Mouse (Mus musculus) liver, postnatal 0 days (tissue): Measurements from ENCODE around the gene Tac2. TPM values are rescaled to one million over a fixed set of nuclear protein-coding genes. Genes with fewer than 3 reads are reported as not detected.

Experiments used
- ATAC-seq: fragments of 200-750 bp; cut with Nextera tagmentation; 2 replicates; pipeline ENCODE4 v1.8.0; 2017; ENCODE audit warnings: mild to moderate bottlenecking, moderate library complexity
- DNase-seq: peaks from one replicate; pipeline ENCODE4 v3.0.0-alpha.2; 2016
- H3K27ac ChIP-seq: fragments of 300-500 bp; sonication (generic); 2 replicates; pipeline ENCODE4 v1.5.1; 2014; ENCODE audit warnings: antibody characterized with exemption, moderate library complexity, mild to moderate bottlenecking, low read depth
- H3K27me3 ChIP-seq: fragments of 300-500 bp; sonication (generic); 2 replicates; pipeline ENCODE4 v1.6.1; 2014; ENCODE audit warnings: low read length, control low read depth, mixed read lengths; ENCODE audit not compliant: insufficient read depth
- H3K36me3 ChIP-seq: fragments of 300-500 bp; sonication (generic); replicated peaks from 2 replicates; pipeline ENCODE4 v1.6.1; 2014; ENCODE audit warnings: mild to moderate bottlenecking, control low read depth, low read length, moderate library complexity, mixed read lengths; ENCODE audit not compliant: insufficient read depth
- H3K4me1 ChIP-seq: fragments of 300-500 bp; sonication (generic); 2 replicates; pipeline ENCODE4 v1.6.1; 2014; ENCODE audit warnings: antibody characterized with exemption, mild to moderate bottlenecking, control low read depth; ENCODE audit not compliant: insufficient read depth
- H3K4me2 ChIP-seq: fragments of 300-500 bp; sonication (generic); 2 replicates; pipeline ENCODE4 v1.6.1; 2014; ENCODE audit warnings: low read depth, mild to moderate bottlenecking, low read length, moderate library complexity, mixed read lengths
- H3K4me3 ChIP-seq: fragments of 300-500 bp; sonication (generic); 2 replicates; pipeline ENCODE4 v1.5.1; 2014; ENCODE audit warnings: low read depth, low read length
- H3K9ac ChIP-seq: fragments of 300-500 bp; sonication (generic); replicated peaks from 2 replicates; pipeline ENCODE4 v1.6.1; 2014; ENCODE audit warnings: mild to moderate bottlenecking, moderate library complexity
- H3K9me3 ChIP-seq: fragments of 300-500 bp; sonication (generic); 2 replicates; pipeline ENCODE4 v1.6.1; 2016; ENCODE audit warnings: mild to moderate bottlenecking, control low read depth, low read length, mixed read lengths
- CTCF ChIP-seq: sonication (generic); IDR thresholded peaks from 2 replicates; pipeline ENCODE4 v1.5.1; 2016; ENCODE audit warnings: antibody characterized with exemption, low read depth
- EP300 ChIP-seq: IDR thresholded peaks from 2 replicates; pipeline ENCODE4 v1.6.1; 2016; ENCODE audit warnings: antibody characterized with exemption, low read depth, mild to moderate bottlenecking
- WGBS: fragments of 180-500 bp; shearing (Covaris S2); extraction: QIAGEN DNeasy Blood & Tissue Kit; methylation state at CpG from one replicate; pipeline ENCODE4 v1.1.7; 2014; ENCODE audit not compliant: insufficient replicate concordance; 5-methylcytosine and 5-hydroxymethylcytosine counted together
- polyA plus RNA-seq: library from polyadenylated mRNA; unstranded; fragments of >200 nt; fragmentation: Nextera tagmentation; extraction: Ambion mirVana; gene quantifications from 2 replicates; pipeline ENCODE4 v1.2.1, GENCODE M21; 2015

Tac2 gene
- polyA plus RNA-seq, 1 experiment from 2014 or later = 2.3 TPM

GRCm38 (mm10) chr10:127731397-127731796, 7.1 kb downstream of the Tac2 start:
- Histone ChIP-seq H3K4me3 (no peak overlapping the region), H3K9me3 (no peaks in the 10 kb centered on the region), H3K4me2 (no peak overlapping the region), H3K27ac (no peak overlapping the region), H3K36me3 (no peaks in the 10 kb centered on the region), H3K27me3 (no peaks in the 10 kb centered on the region), H3K9ac (no peak overlapping the region), H3K4me1 (peaks cover 25% of the 10 kb centered on the region; the same call in 1 of the 2 replicates)
- WGBS = 18% methylated on average over 5 of the region's 5 CpGs
- DNase-seq (no peak), ATAC-seq (peak; percentile 24; the same call in 1 of the 2 replicates)
- no peak for TF ChIP-seq EP300
- TF ChIP-seq CTCF = no peak

GRCm38 (mm10) chr10:127734434-127734833, 10.2 kb downstream of the Tac2 start:
- H3K9me3 ChIP-seq = no peaks in the 10 kb centered on the region
- no peaks in the 10 kb centered on the region for H3K36me3 ChIP-seq
- H3K27ac ChIP-seq = no peak overlapping the region
- H3K4me3 ChIP-seq = no peak overlapping the region
- no peak overlapping the region for H3K4me2 ChIP-seq
- no peak for DNase-seq
- no peaks in the 10 kb centered on the region for H3K27me3 ChIP-seq
- ATAC-seq = no peak
- peak; percentile 81 for TF ChIP-seq CTCF
- TF ChIP-seq EP300 = no peak
- H3K4me1 ChIP-seq = peaks cover 43% of the 10 kb centered on the region
- H3K9ac ChIP-seq = no peak overlapping the region
- WGBS = 30% methylated on average over 5 of the region's 5 CpGs

GRCm38 (mm10) chr10:127736266-127736665, 12.0 kb downstream of the Tac2 start:
- TF ChIP-seq EP300 (no peak), CTCF (no peak)
- H3K4me3 ChIP-seq = no peak overlapping the region
- peak overlapping the region; percentile 85 for H3K27ac ChIP-seq
- 26% methylated on average over 2 of the region's 2 CpGs for whole genome bisulfite sequencing
- no peak overlapping the region for H3K4me2 ChIP-seq
- peaks cover 41% of the 10 kb centered on the region for H3K4me1 ChIP-seq
- H3K9me3 ChIP-seq = no peaks in the 10 kb centered on the region
- no peak overlapping the region for H3K9ac ChIP-seq
- no peak for ATAC-seq
- no peak for DNase-seq
- H3K36me3 ChIP-seq = no peaks in the 10 kb centered on the region
- H3K27me3 ChIP-seq = no peaks in the 10 kb centered on the region

GRCm38 (mm10) chr10:127736916-127737315, 12.6 kb downstream of the Tac2 start:
- TF ChIP-seq EP300 (peak; percentile 36), CTCF (no peak)
- Histone ChIP-seq H3K9me3 (no peaks in the 10 kb centered on the region), H3K9ac (0 out of 2 replicates have a peak overlapping the region, but pooled peaks have one; percentile 5), H3K27ac (peak overlapping the region; percentile 85), H3K27me3 (no peaks in the 10 kb centered on the region), H3K36me3 (peaks cover 5% of the 10 kb centered on the region), H3K4me3 (no peak overlapping the region), H3K4me1 (peaks cover 36% of the 10 kb centered on the region), H3K4me2 (0 out of 2 replicates have a peak overlapping the region, but pooled peaks have one; percentile 40)
- DNase-seq = no peak
- WGBS = 26% methylated on average over 4 of the region's 4 CpGs
- no peak for ATAC-seq

- peaks cover 36% of the 10 kb centered on the region for H3K4me1 ChIP-seq
- no peaks in the 10 kb centered on the region for H3K27me3 ChIP-seq
- peaks cover 11% of the 10 kb centered on the region for H3K36me3 ChIP-seq
- WGBS = 29% methylated on average over 2 of the region's 2 CpGs
- H3K9ac ChIP-seq = 0 out of 2 replicates have a peak overlapping the region, but pooled peaks have one; percentile 5
- H3K9me3 ChIP-seq = no peaks in the 10 kb centered on the region
- peak overlapping the region; percentile 40 for H3K4me2 ChIP-seq
- no peak for DNase-seq
- no peak for ATAC-seq
- peak overlapping the region; percentile 85 for H3K27ac ChIP-seq
- H3K4me3 ChIP-seq = no peak overlapping the region
- no peak for TF ChIP-seq EP300
- no peak for TF ChIP-seq CTCF
Measured at GRCm38 (mm10) chr10:127737552-127737951, 13.3 kb downstream of the Tac2 start.

- TF ChIP-seq CTCF (peak; percentile 86), EP300 (no peak; the same call in 1 of the 2 replicates)
- H3K4me3 ChIP-seq = peak overlapping the region; percentile 82
- H3K27me3 ChIP-seq = no peaks in the 10 kb centered on the region
- 25% methylated on average over 13 of the region's 13 CpGs for WGBS
- H3K36me3 ChIP-seq = peaks cover 19% of the 10 kb centered on the region
- peak overlapping the region; percentile 90 for H3K27ac ChIP-seq
- peak overlapping the region; percentile 89 for H3K4me2 ChIP-seq
- peaks cover 36% of the 10 kb centered on the region for H3K4me1 ChIP-seq
- ATAC-seq (peak; percentile 59), DNase-seq (peak; percentile 70)
- H3K9ac ChIP-seq = no peak overlapping the region; the same call in none of the 2 replicates
- H3K9me3 ChIP-seq = no peaks in the 10 kb centered on the region
Measured at GRCm38 (mm10) chr10:127738151-127738882, 14.0 kb downstream of the Tac2 start.
